Mouse (Mus musculus) layer of hippocampus, postnatal 14 days (tissue): ENCODE results near the gene Kcna2. TPM values are rescaled to one million over a fixed set of nuclear protein-coding genes. Genes with fewer than 3 reads are reported as not detected.
A peak's percentile ranks its signal among the peaks of the same experiment; 100 is the strongest.

Experiments
- DNase-seq, 2 experiments: peaks; one replicate each; pipeline ENCODE4 v3.0.0; 2021 to 2022; ENCODE audit warnings: low spot score in 2 of 2, mixed read lengths in 1 of 2
- long read RNA-seq, 2 experiments: library from polyadenylated mRNA; stranded (forward); transcript quantifications; one replicate each; pipeline ENCODE4 v2.0.0; 2021
- total RNA-seq, 2 experiments: library from RNA; stranded (reverse); gene quantifications; 2 replicates each; pipeline ENCODE4 v1.2.3; 2021

Gene Kcna2
- total RNA-seq, result 10 to 100 TPM; 76.1 to 82.3 TPM
- long read RNA-seq, experiment 1, full-length matches to known transcripts, result 1 of 11 reads
- long read RNA-seq, experiment 1, partial matches to known transcripts, result 0 of 11 reads
- long read RNA-seq, experiment 1, other reads (novel, unspliced or antisense), result 10 of 11 reads
- long read RNA-seq, experiment 2, full-length matches to known transcripts, result 7 of 22 reads
- long read RNA-seq, experiment 2, partial matches to known transcripts, result 1 of 22 reads
- long read RNA-seq, experiment 2, other reads (novel, unspliced or antisense), result 14 of 22 reads

GRCm38 (mm10) chr3:107100811-107101455, at the start of gene Kcna2:
TSS of gene Kcna2 (plus strand) at chr3:107101146.
- DNase-seq, result peak in 1 of 2 experiments; percentile 33

DNA sequence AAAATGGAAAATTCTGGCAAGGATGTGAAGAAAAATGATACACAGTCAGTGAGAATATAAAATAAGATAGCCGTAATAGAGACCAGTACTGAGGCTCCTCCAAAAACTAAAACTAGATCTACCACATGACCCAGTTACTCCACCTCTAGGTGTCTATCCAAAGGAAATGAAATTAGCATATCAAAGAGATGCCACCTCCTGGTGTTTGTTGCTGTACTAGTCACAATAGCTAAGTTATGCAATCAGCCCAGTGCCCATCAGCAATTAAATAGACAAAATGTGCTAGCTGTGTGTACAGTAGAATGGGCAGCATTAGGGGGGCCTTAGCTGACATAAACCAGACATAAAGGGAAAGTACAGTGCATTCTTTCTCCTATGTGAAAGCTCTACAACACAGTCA, 39.5 kb upstream of the Kcna2 start:
- no peak for DNase-seq

DNA sequence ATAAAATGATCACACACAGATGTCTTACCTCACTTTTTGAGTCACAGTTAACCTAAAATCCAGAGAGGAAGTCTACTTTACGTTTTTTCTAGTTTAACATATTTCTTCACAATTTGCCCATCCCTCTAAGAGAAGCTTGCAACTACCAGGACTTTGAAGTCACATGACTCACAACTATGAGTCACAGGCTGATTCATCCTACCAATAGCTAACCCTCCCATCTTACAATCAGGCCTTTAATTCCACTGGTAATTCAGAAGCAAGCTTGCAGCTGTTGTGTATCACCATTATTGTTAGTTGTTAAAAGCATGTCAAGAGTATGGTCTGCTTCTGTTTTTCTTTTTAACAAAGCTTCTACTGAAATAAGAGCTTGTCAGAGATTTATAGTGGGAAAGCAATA, 38.2 kb upstream of the Kcna2 start:
- no peak for DNase-seq

GRCm38 (mm10) chr3:107065510-107066095, 35.3 kb upstream of the Kcna2 start:
- DNase-seq, result peak in 1 of 2 experiments; percentile 8

GRCm38 (mm10) chr3:107066165-107066850, 34.6 kb upstream of the Kcna2 start:
- DNase-seq, result peak in 1 of 2 experiments; percentile 7

- no peak for DNase-seq
Observed at GRCm38 (mm10) chr3:107067245-107067644, 33.7 kb upstream of the Kcna2 start.

GRCm38 (mm10) chr3:107073863-107074262, 27.1 kb upstream of the Kcna2 start:
- DNase-seq, result no peak

- DNase-seq, result no peak
Observed at GRCm38 (mm10) chr3:107075705-107076104, 25.2 kb upstream of the Kcna2 start.

- DNase-seq, result no peak
Observed at GRCm38 (mm10) chr3:107076658-107077057, 24.3 kb upstream of the Kcna2 start.

- no peak for DNase-seq
Observed at GRCm38 (mm10) chr3:107077101-107077500, 23.8 kb upstream of the Kcna2 start.

GRCm38 (mm10) chr3:107080803-107081202, 20.1 kb upstream of the Kcna2 start:
- no peak for DNase-seq

DNA sequence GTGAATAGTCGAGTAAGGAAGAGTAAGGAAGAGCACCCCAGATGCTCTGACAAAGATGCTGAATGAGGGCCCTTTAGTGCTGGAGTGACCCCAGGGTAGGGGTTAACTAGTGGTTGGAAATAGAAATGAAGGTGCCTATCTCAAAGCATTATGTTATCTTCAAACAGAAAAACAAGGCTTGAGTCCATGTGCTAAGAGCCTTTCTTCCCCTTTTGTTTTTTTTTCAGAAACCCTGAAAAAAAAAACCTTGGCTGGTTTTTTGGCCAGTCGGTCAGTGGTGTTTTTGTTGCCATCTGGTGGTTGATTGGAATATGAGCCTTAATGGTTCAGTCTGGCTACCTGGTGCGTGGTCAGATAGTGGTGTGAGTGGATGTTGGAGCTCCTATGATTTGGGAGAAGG, 19.7 kb upstream of the Kcna2 start:
- DNase-seq, result no peak

DNA sequence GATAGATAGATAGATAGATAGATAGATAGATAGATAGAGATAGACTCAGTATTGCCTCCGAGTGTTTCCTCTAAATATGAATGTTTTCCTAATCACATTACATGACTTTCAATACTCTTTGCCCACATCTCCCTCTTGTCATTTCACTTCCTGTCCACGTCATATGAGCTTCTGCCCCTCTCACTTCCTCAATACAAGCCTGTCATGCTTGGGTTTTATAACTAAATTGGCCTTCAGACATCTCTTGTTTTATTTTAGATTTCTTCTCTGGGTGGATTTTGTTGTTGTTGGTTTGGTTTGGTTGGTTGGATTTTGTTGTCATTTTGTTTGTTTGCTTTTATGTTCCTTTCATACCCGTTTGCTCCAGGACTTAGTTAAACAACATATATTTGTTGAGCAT, 16.4 kb upstream of the Kcna2 start:
- DNase-seq, result no peak

GRCm38 (mm10) chr3:107087410-107087809, 13.5 kb upstream of the Kcna2 start:
- DNase-seq, result no peak

- no peak for DNase-seq
Observed at GRCm38 (mm10) chr3:107088820-107089219, 12.1 kb upstream of the Kcna2 start.

- DNase-seq, result no peak
Observed at GRCm38 (mm10) chr3:107089475-107089874, 11.5 kb upstream of the Kcna2 start.

DNA sequence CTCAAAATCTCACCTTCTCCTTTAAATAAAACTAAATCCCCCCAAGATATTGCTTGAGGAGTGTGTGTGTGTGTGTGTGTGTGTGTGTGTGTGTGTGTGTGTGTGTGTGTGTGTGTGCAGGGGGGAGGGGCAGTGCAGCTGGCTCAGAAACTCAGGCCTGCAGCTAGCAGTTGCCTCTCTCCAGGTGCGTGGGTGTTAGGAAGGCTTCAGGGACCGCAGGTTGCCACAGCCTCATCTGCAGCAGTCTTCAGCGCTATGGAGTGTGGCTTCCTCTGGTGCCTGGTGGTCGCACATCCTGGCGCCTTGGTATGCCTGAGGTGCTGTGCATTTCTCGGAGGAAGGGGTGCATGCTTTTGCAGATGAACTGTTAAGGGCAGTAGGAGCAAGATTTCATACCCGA, 10.9 kb upstream of the Kcna2 start:
- no peak for DNase-seq

DNA sequence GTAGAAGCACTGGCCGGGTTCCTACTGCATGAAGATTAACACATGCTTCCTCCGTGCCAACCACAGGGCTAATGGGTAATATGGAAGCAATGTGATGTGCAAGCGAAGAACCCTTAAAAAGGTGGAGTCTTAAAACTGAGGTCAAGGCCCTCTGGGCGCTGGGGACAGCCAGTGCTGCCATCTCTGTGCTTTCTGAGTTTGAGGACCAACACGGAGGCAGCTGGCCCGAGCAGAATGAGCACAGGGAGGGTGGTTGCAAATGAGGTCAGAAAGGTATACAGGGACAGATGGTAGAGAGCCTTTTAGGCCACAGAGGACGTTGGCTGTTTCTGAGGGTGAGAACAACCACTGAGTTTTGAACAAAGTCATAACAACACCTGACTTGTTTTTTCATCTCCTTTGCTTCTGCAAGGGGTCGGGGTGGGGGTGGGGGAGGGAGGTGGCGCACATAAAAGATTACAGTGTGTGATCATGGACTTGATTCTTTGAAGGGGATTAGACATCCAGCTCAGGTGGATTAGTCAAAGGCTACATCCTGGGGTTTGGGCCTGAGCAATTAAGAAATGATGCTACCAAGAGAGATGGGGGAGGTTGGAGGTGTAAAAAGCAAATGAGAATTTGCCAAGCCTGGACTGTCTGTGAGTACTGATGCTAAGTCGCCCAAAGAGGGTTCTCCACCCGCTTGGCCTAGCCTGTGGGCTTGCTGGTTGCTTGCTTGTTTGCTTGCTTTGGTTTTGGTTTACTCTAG, 10.4 kb upstream of the Kcna2 start:
- DNase-seq, result no peak

- DNase-seq, result peak; percentile 41 to 82
Observed at GRCm38 (mm10) chr3:107094028-107094427, 6.9 kb upstream of the Kcna2 start.

DNA sequence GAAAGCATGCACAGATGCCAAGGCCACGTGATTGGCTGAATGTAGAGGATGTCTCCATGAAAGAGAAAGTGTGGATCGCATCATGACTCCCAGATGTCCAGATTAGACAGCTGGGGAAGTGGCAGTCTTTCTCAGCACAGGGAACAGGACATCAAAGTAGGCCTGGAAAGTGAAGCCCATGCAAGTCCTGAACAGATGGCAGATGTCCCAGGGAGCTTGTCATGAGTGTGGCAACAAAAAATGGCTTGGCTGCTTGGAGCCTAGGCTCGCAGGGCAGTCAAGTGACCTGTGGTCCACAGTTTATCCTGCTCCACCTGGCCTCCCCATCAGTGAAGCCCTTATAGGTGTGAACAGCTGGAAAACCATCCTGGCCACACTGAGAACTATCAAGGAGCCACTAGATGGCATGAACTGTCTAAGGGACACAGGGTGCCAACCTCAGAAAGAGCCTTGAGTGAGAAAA, 4.6 kb upstream of the Kcna2 start:
- DNase-seq, result no peak

GRCm38 (mm10) chr3:107099866-107100265, 1.1 kb upstream of the Kcna2 start:
- no peak for DNase-seq
